Mouse (Mus musculus) left cerebral cortex, adult 18-20 months (tissue): ENCODE measurements at regions not wholly inside any gene's neighbourhood (a gene's known extent, or its start where the extent isn't known, plus 50 kb on each side); places are given as distances from the start of the nearest gene placed in this dataset.

ENCODE experiments used
- DNase-seq, 2 experiments: peaks; one replicate each; pipeline ENCODE4 v3.0.0; 2021 to 2022; ENCODE audit warnings: low spot score in 2 of 2, mixed read lengths in 1 of 2

DNA sequence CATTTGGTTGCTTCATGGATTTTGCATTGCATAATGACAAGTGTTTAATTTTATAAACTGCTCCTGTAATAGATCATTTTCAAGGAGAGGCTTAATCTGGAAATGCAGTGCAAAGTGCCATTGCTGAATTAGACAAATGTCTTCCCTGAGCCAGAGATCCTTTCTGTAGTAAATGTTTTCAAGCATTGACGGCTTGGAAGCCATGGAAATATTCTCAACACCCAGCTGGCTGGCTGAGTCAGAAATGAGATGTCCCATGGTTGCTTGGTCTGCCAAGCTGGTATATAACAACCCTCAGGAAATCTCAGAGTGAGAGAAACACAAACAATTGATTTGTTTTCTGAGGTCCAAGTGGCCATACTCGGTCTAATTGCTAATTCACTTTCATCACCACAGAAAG is 298.1 kb upstream of the Prkd1 start:
- peak; percentile 31 to 39 for DNase-seq

DNA sequence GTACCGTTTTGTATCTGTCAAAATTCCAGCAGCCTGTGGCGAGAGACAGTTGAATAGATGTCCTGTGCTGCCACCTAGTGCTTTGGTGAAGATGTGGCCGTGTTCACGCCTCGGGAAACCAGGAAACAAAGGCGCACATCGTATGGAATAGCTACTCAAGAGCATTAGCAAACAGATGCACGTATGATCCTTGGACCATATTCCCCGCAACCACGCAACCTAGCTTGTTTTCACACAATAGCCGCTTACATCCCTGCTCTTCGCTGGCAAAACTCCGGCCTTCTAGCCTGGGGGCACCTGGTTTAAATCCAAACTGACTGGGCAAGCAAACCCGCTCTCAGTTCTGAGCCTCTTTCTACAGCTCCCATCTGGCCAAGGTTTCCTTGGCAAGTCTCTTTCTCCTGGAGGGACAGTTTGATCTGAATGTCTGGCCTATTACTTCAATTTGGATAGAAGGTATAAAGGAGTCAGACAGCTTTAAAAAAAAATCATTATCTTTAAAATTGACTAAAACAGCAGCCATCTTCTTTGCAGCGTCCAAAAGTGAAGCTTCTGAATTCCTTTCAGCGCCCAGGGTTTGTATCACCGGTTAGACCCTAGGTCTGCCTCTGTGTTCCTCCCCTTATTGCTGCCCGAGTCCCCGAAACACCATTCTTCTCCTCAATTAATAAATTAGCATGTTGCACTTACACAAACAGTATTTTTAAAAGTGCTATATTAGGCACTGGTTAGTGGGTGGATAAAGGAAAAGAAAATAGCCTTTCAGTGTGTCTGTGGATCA is 295.0 kb upstream of the Prkd1 start:
- DNase-seq = peak; percentile 80 to 85

DNA sequence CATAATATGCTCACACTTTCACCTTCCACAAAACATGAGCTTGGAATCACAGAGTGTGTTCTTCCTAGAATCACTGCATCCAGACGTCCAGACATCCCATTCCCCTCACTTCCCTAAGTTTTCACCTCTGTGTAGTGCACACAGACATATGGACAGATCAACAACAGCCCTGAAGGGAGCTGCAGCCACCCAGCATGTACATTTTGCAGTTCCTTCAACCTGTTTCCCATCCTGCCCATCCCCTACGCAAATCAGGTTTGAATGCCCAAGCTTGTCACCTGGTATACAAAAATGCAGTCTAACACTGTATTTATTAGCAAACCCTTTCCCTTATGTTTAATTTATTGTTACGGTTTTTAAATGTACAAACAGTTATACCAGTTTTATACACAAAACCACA is 294.4 kb upstream of the Prkd1 start:
- no peak for DNase-seq

DNA sequence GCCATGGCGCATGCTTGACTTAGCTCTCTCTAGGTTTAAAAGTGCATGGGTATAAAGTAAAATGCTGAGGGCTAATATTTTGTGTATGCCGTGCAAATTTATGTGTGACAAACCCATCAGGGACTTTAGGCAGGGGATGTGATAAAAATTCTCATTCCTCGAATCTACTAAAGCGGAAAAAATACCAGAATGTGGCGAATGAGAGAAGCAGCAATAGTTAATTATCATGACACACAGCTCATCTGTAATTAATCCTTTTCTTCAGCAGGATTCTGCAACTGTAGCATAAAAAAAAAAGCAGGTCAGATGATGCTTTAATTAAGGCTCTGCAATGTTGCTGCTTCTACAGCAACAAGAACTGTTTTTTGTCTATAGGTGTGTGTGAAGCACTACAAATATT is 286.6 kb upstream of the Prkd1 start:
- DNase-seq = no peak

DNA sequence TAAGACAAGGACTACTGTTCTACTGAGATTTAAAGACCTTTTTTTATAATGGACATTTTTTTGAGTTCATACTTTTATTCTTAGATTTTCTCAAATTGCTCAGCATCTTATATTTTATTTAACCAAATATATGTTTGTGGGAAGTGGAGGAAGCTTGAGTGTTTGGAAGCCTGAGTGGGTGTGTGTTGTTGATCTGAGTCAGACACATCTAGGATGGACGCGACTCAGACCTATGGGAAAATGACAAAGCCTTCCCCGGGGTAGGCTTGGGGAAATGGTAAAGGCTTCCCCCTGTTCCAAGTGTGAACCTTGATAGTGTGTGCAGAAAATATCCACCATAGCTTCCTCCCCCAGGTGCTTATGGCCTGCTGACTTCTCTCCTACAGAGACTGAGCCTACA is 283.6 kb upstream of the Prkd1 start:
- no peak for DNase-seq

DNA sequence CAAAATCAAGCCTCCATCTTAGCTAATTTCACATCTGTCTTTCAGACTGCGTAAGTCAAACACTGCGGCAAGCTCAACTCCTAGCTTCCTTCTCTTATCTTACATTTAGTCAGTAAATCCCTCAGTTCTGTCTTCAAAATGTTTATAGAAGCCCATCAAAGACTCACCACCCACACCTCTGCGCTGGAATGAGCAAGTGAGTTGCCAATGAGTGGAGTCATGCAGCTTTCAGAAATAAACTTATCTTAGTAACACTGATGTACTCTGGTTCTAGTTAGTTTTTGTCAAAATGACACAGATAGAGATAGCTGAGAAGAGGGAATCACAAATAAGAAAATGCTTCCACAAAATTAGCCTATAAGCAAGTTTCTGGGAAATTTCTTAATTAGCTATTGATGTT is 280.7 kb upstream of the Prkd1 start:
- DNase-seq = no peak

DNA sequence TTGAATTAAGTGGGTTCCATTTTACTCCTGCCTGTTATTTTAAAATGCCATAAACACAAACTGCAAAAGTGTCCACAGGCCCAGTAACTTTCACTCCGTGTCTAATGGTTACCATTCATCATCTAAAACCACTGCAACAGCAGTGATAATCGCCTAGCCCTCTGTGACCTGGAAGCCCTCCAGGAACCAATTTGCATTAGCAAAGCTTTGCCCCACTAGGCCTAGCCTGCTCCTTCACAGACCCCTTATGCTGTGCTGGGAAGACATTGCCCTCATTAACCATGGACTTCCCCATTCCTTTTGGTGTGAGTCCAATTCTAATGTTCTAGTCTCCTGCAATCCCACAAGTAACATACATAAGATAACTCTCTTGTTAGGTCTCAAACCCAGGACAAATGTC is 277.3 kb upstream of the Prkd1 start:
- DNase-seq = no peak

DNA sequence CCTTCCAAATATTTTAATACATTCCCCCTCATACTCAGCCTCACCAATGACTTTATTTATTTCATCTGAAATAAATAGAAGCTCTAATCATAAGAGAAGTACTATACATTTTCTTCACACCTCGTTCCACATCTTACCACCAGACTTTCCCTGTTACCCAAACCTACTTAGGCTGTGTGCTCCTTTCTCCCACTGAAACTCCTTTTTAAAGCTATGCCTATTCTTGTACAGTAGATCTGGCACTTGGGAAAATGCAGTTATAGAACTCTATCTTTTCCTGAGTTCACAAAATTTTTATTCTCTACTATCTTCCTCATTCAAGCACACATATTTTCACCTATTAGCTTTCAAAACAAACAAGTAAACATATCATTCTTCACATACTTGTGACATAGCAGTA is 272.8 kb upstream of the Prkd1 start:
- no peak for DNase-seq

DNA sequence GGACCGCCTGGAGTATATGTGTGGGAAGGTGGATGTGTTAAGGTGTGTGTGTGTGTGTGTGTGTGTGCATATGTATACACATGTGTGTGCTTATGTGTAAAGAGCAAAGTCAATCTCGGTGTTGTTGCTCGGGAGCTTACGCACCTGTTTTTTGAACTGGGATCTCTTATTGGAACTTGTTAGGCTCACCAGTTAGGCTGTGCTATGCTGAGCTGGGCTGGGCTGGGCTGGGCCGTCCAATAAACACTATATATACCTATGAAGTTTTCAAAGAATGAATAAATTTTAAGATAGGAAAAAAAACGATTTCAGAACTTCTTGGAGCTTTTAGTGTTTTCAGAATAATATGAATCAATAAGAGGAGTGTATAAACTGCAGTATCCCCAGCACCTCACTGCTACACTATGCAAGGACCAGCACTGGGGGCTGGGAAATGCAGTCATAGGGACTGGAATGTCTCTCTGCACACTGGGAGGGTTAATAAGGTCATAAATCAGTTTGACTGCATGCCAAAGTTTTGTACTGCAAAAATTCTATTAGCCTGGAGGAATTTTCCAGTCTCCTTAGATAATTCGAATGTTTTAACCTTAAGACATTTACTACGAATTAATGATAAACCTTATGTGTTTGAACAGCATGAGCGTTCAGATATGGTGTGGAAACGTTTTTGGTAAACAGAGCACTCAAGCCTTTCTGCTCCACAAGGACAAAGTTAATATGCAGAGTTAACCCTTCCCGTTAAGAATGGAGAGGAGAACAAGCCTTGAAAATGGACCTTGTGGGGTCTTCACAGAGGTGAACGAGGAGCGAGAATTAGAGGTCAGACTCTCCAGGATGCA is 250.9 kb upstream of the Prkd1 start:
- DNase-seq = no peak

DNA sequence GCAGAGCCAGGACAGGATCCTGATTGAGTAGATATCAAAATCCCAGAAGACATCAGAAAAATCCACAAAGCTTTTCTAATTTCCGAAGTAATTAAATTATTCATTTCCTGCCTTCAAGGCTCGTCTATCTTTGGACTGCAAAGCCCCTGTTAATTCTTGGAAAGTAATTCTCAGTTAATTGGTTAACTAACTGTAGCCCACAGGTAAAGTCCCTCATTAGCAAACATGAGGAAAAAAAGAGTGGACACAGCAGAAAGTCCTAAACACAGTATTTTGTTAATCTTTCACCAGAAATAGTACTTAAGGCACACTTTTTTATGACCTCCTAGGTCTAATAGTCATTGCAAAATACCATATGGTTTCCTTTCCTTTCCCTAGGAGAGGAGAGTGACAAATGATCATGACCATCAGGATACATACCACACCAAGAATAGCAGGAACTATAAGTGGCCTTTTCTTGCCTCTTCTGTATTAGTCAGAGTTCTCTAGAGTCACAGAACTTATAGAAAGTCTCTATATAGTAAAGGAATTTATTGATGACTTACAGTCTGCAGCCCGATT is 248.8 kb upstream of the Prkd1 start:
- no peak for DNase-seq

DNA sequence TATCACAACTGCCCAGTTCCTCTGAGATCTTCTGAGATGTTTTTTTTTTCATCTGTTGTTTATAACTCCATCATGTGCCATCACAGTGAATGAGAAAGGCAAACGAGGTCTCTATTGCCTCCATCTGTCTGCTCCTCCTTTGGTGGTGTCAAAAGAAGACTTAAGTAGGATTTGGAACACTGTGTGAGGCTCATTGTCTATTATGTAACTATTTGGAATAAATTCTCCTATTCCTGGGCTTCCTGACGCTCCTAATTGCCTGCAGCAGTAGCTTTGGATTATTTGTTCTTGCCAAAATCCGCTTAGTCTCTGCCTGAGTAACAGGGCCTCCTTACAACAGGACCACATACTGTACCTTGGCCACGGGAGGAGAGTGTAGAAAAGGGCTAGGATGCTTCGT is 244.7 kb upstream of the Prkd1 start:
- no peak for DNase-seq

DNA sequence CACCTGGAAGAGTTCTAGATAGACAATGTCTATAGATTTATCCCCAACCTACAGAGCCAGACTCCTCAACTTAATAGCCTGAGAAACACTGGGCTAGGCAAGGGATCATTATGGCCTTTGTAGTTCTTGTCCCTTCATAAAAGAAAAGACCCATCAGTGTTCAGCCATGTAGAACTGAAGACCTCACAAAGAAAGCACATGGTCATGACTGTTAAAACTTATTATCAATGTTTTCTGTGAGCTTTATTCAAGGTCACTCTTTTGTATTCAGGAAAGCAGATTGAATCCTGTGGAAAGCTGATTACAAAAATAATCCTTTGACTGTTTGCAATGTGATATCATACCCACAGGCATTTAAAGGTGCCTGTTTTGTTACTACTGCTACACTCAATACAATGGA is 226.9 kb upstream of the Prkd1 start:
- DNase-seq = no peak

DNA sequence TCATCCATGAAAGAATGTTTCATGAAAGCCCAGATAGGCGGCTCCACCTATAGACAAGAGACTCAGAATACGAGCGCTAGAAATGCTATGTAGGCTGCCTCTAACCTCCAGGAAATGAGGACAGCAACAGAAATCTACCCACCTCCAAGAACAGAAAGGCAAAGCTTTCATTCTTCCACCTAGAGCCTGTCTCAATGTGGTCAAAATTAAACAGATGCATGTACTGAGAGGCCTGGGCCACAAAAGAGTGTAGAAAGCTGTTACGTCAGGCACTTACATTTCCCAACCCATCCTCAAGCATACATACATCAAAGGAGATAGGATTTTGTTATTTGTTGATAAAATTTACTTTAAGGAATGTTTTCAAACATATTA is 225.1 kb upstream of the Prkd1 start:
- DNase-seq = no peak

DNA sequence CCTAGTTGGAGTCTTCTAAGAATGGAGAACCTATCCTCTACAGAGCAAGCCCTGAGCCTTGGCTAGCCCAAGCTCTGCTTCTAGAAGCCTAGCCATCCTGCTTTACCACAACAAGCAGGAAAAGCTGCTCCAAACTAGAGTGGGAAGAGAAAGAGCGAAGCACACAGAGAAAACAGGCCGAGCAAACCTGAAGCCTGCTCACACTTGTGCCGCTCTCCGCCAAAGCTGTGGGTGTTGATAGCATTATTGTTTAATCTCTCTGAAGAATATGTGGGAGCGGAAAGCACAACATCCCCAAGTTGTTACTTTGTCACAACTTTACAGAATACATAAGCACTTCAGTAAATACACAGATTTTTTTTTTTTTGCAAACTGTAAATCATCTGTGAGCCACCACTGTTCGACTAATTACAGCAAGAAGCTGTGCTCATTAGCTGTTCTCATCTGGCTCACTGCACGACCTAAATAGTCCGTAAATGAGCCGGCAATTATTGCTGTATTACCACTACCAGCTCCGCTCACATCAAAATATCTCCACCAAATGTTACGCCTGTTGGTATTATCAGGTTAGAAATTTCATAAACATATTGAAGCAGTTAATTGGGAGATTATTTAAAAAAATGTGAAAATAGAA is 224.6 kb upstream of the Prkd1 start:
- no peak for DNase-seq

DNA sequence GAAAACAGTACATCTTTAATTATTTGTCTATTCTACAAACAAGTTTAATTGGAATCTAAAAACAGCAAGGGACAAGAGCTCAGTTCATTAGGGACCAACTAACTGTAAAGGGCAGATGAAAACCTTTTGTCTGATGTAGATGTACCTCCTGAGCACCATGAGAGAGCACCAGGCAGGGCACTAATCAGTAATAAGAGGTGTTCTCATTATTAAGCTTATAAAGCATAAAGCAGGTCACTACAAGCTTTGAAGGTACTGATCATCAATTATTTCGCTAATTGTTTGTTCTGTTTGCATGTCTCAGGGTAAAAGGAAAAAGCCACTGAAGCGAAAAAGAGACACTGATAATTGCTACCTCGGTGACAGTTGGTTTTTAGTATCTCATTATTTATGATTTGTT is 202.7 kb upstream of the Prkd1 start:
- no peak for DNase-seq

DNA sequence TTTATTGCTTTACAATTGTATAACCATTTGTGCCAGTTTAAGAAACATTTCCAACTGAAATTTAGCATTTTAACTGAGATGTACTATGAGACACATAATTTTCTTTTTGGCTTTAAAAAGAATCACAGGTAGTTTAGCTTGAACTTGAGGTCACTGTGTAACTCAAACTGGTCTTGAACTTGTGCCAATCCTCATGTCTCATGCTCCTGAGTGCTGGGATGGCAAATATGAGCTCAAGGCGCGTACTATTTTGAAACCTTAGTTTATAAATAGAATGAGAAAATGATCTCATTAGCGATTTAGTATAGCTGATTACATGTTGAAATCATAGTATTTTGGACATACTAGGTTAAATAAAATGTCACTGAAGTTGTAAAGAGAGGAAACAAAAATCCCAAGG is 199.1 kb upstream of the Prkd1 start:
- DNase-seq = no peak

DNA sequence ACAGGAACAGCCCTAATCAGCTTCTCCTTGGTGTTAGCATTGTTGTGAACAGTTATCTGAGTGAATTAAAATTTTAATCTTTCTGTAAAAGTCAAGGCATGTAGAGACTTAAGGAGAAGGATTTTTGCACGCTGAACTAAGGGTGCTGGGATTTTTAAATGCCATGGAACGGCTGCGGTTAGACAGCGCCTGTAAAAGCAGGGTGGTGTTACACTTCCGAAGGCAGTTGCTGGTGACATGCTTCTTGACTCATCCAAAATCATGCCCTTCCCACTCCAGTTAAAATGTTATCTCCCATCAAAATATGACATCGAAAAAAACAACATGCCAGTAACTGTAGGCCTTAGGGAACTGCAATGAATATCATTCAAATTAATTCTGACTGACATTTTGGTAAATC is 193.8 kb upstream of the Prkd1 start:
- no peak for DNase-seq

DNA sequence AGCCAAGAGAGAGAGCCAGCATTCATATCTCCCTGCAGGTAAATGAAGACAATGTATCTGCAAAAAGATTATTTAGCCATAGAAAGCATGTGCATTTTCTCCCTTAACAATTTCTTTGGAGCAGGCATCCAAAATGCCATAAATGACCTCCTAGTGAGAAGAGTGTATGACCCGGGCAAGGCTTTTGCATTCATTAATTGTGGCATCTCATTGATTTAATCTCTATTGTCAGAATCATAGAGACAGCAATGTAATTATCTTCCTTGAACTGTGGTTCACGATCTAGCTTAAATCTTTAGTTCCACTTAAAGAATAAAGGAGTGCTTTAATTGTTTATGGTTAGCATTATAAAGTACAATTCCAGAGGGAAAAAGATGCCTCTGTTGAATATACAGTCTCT is 190.5 kb upstream of the Prkd1 start:
- no peak for DNase-seq

DNA sequence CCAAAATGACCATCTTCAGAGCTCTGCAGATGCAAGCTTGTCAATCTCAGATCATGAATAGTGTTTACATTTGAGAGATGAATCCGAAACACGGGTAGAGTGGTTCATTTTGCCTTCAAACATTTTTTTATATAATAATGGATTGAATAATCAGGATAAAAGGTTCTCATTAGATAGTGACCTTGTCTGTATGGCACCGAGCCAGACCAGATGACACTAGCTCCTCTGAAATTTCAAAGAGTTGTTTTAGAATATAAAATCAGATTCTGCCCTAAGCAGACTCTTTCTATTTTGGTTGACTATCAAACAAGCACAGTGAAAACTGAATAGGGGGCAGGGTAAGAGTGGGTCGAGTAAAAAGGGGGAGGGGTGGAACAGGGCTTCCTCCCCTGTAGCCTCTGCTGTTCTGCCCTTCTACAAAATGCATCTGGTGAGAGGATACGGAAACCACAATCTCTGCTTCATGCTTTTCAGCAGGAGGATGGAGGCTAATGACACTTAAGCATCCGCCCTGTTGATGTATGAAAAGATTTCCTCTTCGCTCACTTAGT is 159.9 kb upstream of the Prkd1 start:
- DNase-seq = no peak

DNA sequence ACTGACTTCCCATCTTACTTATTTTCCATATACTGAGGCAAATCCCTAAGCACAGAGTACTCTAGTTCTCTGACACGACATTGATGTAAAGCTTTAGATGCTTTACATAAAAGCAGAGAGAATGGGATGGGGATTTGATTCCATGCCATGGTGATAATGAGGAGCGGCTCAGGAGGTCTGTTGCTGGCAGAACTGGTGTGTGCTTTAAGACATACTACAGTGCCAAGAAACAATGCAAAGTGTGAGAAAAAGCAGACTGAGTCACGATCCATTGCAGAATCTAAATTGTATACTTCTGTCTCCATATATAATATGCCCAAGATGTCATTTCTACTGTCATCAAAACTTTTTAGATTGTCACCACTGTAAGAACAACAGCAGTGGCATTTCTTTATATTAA is 155.5 kb upstream of the Prkd1 start:
- DNase-seq = no peak

DNA sequence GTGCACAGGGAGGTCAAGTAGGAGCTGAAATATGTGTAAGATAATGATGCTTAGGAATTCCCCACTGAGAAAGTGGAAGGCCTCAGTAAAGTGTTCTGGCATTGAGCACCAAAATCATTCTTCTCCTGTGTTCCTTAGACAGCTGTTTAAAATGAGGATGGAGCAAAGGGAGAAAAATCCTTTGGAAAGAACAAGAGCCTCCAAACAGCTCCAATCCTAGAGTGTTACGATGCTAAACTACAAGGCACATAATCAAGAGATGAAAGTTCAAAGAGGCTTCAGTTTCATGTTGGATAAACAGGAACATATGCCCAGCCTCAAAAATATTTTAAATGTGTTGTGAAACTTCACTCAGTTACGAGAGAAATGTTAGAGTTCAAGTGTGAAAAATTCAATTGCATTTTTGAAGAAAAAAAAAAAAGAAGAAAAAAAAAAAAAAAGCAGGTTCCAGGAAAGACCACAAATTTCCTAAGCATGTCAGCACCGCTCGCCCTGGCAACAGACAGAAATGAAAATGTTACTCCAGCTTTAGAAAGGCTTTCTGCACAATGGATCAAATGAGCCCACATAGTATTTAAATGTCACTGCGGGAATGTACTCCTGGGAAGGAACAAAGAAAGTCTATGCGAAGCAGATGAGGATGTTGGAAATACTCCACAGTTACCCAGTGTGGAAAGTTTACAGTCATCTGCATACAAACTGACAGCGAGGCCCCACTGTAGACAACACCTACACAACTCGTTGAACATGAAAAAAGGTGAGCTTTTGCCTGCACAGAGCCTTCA is 116.5 kb upstream of the Prkd1 start:
- DNase-seq = peak; percentile 11 to 29
